Mouse (Mus musculus) lung, embryonic 16.5 days (tissue): Measurements from ENCODE around the gene Rasa2. TPM values are rescaled to one million over a fixed set of nuclear protein-coding genes. Genes with fewer than 3 reads are reported as not detected.

ENCODE experiments used
- ATAC-seq: fragments of 200-750 bp; cut with Nextera tagmentation; 2 replicates; pipeline ENCODE4 v1.8.0; 2017; ENCODE audit warnings: low read depth, mild to moderate bottlenecking, moderate library complexity
- H3K27ac ChIP-seq: fragments of 300-500 bp; sonication (generic); 2 replicates; pipeline ENCODE4 v1.5.1; 2014; ENCODE audit warnings: mild to moderate bottlenecking, control low read depth, low read length
- H3K27me3 ChIP-seq: fragments of 300-500 bp; sonication (generic); 2 replicates; pipeline ENCODE4 v1.6.1; 2014; ENCODE audit warnings: low read depth, low read length, mixed read lengths; ENCODE audit not compliant: control insufficient read depth, insufficient read depth
- H3K36me3 ChIP-seq: fragments of 300-500 bp; sonication (generic); 2 replicates; pipeline ENCODE4 v1.6.1; 2014; ENCODE audit warnings: low read length; ENCODE audit not compliant: control insufficient read depth, insufficient read depth
- H3K4me1 ChIP-seq: fragments of 300-500 bp; sonication (generic); replicated peaks from 2 replicates; pipeline ENCODE4 v1.6.1; 2014; ENCODE audit warnings: low read length, mixed read lengths; ENCODE audit not compliant: control insufficient read depth, insufficient read depth
- H3K4me2 ChIP-seq: fragments of 300-500 bp; sonication (generic); 2 replicates; pipeline ENCODE4 v1.6.1; 2014; ENCODE audit warnings: low read depth, low read length, control low read depth
- H3K4me3 ChIP-seq: fragments of 300-500 bp; sonication (generic); 2 replicates; pipeline ENCODE4 v1.5.1; 2014; ENCODE audit warnings: mild to moderate bottlenecking, low read length, control low read depth
- H3K9ac ChIP-seq: fragments of 300-500 bp; sonication (generic); 2 replicates; pipeline ENCODE4 v1.6.1; 2014; ENCODE audit warnings: low read length, control low read depth
- H3K9me3 ChIP-seq: fragments of 300-500 bp; sonication (generic); 2 replicates; pipeline ENCODE4 v1.6.1; 2016; ENCODE audit warnings: low read length; ENCODE audit not compliant: control insufficient read depth
- WGBS: fragments of 180-500 bp; shearing (Covaris S2); extraction: QIAGEN DNeasy Blood & Tissue Kit; methylation state at CpG from one replicate; pipeline ENCODE4 v1.1.7; 2014; 5-methylcytosine and 5-hydroxymethylcytosine counted together
- polyA plus RNA-seq: library from polyadenylated mRNA; unstranded; fragments of >200 nt; fragmentation: Nextera tagmentation; extraction: Ambion mirVana; gene quantifications from 2 replicates; pipeline ENCODE4 v1.2.1, GENCODE M21; 2015

Rasa2 gene
- polyA plus RNA-seq, 1 experiment from 2014 or later = 18.9 TPM

GRCm38 (mm10) chr9:96669877-96670276, 38.5 kb upstream of the Rasa2 start:
- peak overlapping the region; percentile 50 for H3K4me3 ChIP-seq
- H3K9ac ChIP-seq = peak overlapping the region; percentile 61
- ATAC-seq = peak; percentile 100
- H3K27me3 ChIP-seq = no peaks in the 10 kb centered on the region
- no peaks in the 10 kb centered on the region; the same call in 1 of the 2 replicates for H3K4me1 ChIP-seq
- no peaks in the 10 kb centered on the region for H3K36me3 ChIP-seq
- peak overlapping the region; percentile 81 for H3K4me2 ChIP-seq
- H3K27ac ChIP-seq = peak overlapping the region; percentile 46; the same call in 1 of the 2 replicates
- H3K9me3 ChIP-seq = no peaks in the 10 kb centered on the region
- WGBS = under 1% methylated on average over 15 of the region's 15 CpGs

- Histone ChIP-seq H3K9ac (no peak overlapping the region), H3K27ac (no peak overlapping the region), H3K36me3 (no peaks in the 10 kb centered on the region), H3K27me3 (no peaks in the 10 kb centered on the region), H3K4me3 (no peak overlapping the region), H3K4me1 (no peaks in the 10 kb centered on the region; the same call in 1 of the 2 replicates), H3K4me2 (no peak overlapping the region), H3K9me3 (no peaks in the 10 kb centered on the region)
- 38% methylated on average over 5 of the region's 5 CpGs for WGBS
- ATAC-seq = no peak; the same call in 1 of the 2 replicates
These were observed 37.2 kb upstream of the Rasa2 start for GRCm38 (mm10) chr9:96668628-96669027.

- H3K9ac ChIP-seq = no peak overlapping the region
- no peaks in the 10 kb centered on the region for H3K36me3 ChIP-seq
- H3K27ac ChIP-seq = no peak overlapping the region
- ATAC-seq = no peak
- no peaks in the 10 kb centered on the region for H3K27me3 ChIP-seq
- WGBS = 60% methylated on average over 10 of the region's 10 CpGs
- no peak overlapping the region for H3K4me2 ChIP-seq
- no peaks in the 10 kb centered on the region for H3K9me3 ChIP-seq
- no peak overlapping the region for H3K4me3 ChIP-seq
- no peaks in the 10 kb centered on the region for H3K4me1 ChIP-seq
These were observed 29.3 kb upstream of the Rasa2 start for GRCm38 (mm10) chr9:96660510-96661244.

- Histone ChIP-seq H3K9me3 (no peaks in the 10 kb centered on the region), H3K4me1 (no peaks in the 10 kb centered on the region), H3K27ac (no peak overlapping the region), H3K36me3 (no peaks in the 10 kb centered on the region), H3K4me2 (no peak overlapping the region), H3K4me3 (no peak overlapping the region), H3K27me3 (no peaks in the 10 kb centered on the region), H3K9ac (no peak overlapping the region)
- no peak for ATAC-seq
- 68% methylated on average over 2 of the region's 2 CpGs for WGBS
These were observed 28.4 kb upstream of the Rasa2 start for GRCm38 (mm10) chr9:96659801-96660200.

GRCm38 (mm10) chr9:96653538-96653937, 22.1 kb upstream of the Rasa2 start:
- no peak for ATAC-seq
- Histone ChIP-seq H3K4me2 (no peak overlapping the region), H3K9me3 (no peaks in the 10 kb centered on the region), H3K4me1 (no peaks in the 10 kb centered on the region), H3K36me3 (no peaks in the 10 kb centered on the region), H3K4me3 (no peak overlapping the region), H3K27ac (no peak overlapping the region), H3K27me3 (no peaks in the 10 kb centered on the region), H3K9ac (no peak overlapping the region)
- WGBS = 57% methylated on average over 4 of the region's 4 CpGs

GRCm38 (mm10) chr9:96652763-96653162, 21.3 kb upstream of the Rasa2 start:
- Histone ChIP-seq H3K36me3 (no peaks in the 10 kb centered on the region), H3K27ac (no peak overlapping the region), H3K9me3 (no peaks in the 10 kb centered on the region), H3K4me2 (no peak overlapping the region), H3K4me1 (no peaks in the 10 kb centered on the region), H3K27me3 (no peaks in the 10 kb centered on the region), H3K9ac (no peak overlapping the region), H3K4me3 (no peak overlapping the region)
- WGBS = 48% methylated on average over 6 of the region's 6 CpGs
- no peak for ATAC-seq

GRCm38 (mm10) chr9:96650807-96651206, 19.4 kb upstream of the Rasa2 start:
- WGBS = 70% methylated on average over 7 of the region's 7 CpGs
- Histone ChIP-seq H3K9ac (no peak overlapping the region), H3K36me3 (no peaks in the 10 kb centered on the region), H3K4me2 (no peak overlapping the region), H3K4me1 (no peaks in the 10 kb centered on the region), H3K9me3 (no peaks in the 10 kb centered on the region), H3K27me3 (no peaks in the 10 kb centered on the region), H3K27ac (no peak overlapping the region), H3K4me3 (no peak overlapping the region)
- ATAC-seq = no peak

GRCm38 (mm10) chr9:96649924-96650323, 18.5 kb upstream of the Rasa2 start:
- Histone ChIP-seq H3K9ac (no peak overlapping the region), H3K36me3 (no peaks in the 10 kb centered on the region), H3K4me1 (no peaks in the 10 kb centered on the region), H3K27ac (no peak overlapping the region), H3K4me2 (no peak overlapping the region), H3K27me3 (no peaks in the 10 kb centered on the region), H3K4me3 (no peak overlapping the region), H3K9me3 (no peaks in the 10 kb centered on the region)
- ATAC-seq = no peak
- WGBS = 55% methylated on average over 9 of the region's 9 CpGs

GRCm38 (mm10) chr9:96649362-96649761, 17.9 kb upstream of the Rasa2 start:
- Histone ChIP-seq H3K36me3 (no peaks in the 10 kb centered on the region), H3K9ac (no peak overlapping the region), H3K4me1 (no peaks in the 10 kb centered on the region), H3K4me2 (no peak overlapping the region), H3K27ac (no peak overlapping the region), H3K4me3 (no peak overlapping the region), H3K9me3 (no peaks in the 10 kb centered on the region), H3K27me3 (no peaks in the 10 kb centered on the region)
- ATAC-seq = no peak
- WGBS = 90% methylated on average over 4 of the region's 4 CpGs
